ENCODE assay signal across 23 mouse cellular contexts in genomic region chr10:97523366-97523765, GRCm38 (mm10). TPM values are rescaled to one million over a fixed set of nuclear protein-coding genes. Genes with fewer than 3 reads are reported as not detected.
DNase-seq lines count a peak whose midpoint lies in the region; ATAC-seq lines count a peak whose summit lies in the region.
"Had no signal": no experiment of that assay in that cellular context is flagged by ENCODE, and none has a peak within 500 bp of the region (broad histone marks: within the 10 kb centered on the region; RNA-seq: fewer than 3 reads in every experiment).

No protein-coding gene starts in this region.

- intact Hi-C loops in heart, postnatal 36 days (cut with DNase I), result no loop called here

- 51% methylated on average over 3 of the region's 3 CpGs for WGBS in lung, embryonic 16.5 days

- H3K27ac ChIP-seq in lung, embryonic 16.5 days (ENCODE audit: low read length), result no peak overlapping the region
- H3K27ac ChIP-seq: embryonic facial prominence, embryonic 10.5 days; embryonic facial prominence, embryonic 12.5 days; forebrain, embryonic 13.5 days; forebrain, embryonic 15.5 days had no signal

- ATAC-seq in lung, embryonic 16.5 days (ENCODE audit: low read depth), result 0 out of 2 replicates have a peak, but pooled peaks have one; percentile 38
- ATAC-seq: activated CD4-positive, CD25-positive, alpha-beta regulatory T cell, adult 4 months; CD4-positive, CD25-positive, alpha-beta regulatory T cell, adult 4 months; forebrain, embryonic 13.5 days; forebrain, embryonic 15.5 days; Patski had no signal

- no peak overlapping the region for H3K4me3 ChIP-seq in lung, embryonic 16.5 days (ENCODE audit: low read length)
- H3K4me3 ChIP-seq: embryonic facial prominence, embryonic 10.5 days; embryonic facial prominence, embryonic 12.5 days; forebrain, embryonic 13.5 days; forebrain, embryonic 15.5 days had no signal

- H3K27me3 ChIP-seq in lung, embryonic 16.5 days (ENCODE audit: control insufficient read depth, insufficient read depth, low read depth, low read length), result no peaks in the 10 kb centered on the region
- H3K27me3 ChIP-seq: CH12.LX; embryonic facial prominence, embryonic 12.5 days; forebrain, embryonic 13.5 days; forebrain, embryonic 15.5 days; Patski had no signal

- H3K4me1 ChIP-seq in lung, embryonic 16.5 days (replicated peaks; ENCODE audit: control insufficient read depth, insufficient read depth, low read length), result no peaks in the 10 kb centered on the region
- H3K4me1 ChIP-seq: embryonic facial prominence, embryonic 10.5 days; embryonic facial prominence, embryonic 12.5 days; forebrain, embryonic 13.5 days; forebrain, embryonic 15.5 days had no signal

- H3K4me2 ChIP-seq in lung, embryonic 16.5 days (ENCODE audit: low read depth, low read length), result no peak overlapping the region
- H3K4me2 ChIP-seq: embryonic facial prominence, embryonic 12.5 days; forebrain, embryonic 13.5 days; forebrain, embryonic 15.5 days had no signal

- no peaks in the 10 kb centered on the region for H3K9me3 ChIP-seq in lung, embryonic 16.5 days (ENCODE audit: control insufficient read depth, low read length)
- H3K9me3 ChIP-seq: embryonic facial prominence, embryonic 10.5 days; embryonic facial prominence, embryonic 12.5 days; forebrain, embryonic 13.5 days; forebrain, embryonic 15.5 days had no signal

- DNase-seq in heart, adult 11 months, result peak; percentile 85
- no peak for DNase-seq in heart, postnatal 36 days
- no peak for DNase-seq in lung, postnatal 25 days (ENCODE audit: low spot score)
- peak; percentile 17 for DNase-seq in yolk sac, embryonic 10.5 days (ENCODE audit: low spot score)
- DNase-seq: adrenal gland, adult 8-10 months; adrenal gland, postnatal 14 days; adrenal gland, postnatal 36 days; B cell, adult 2 months; cerebellum, adult 11-12 months; cerebellum, adult 2 months; cerebellum, adult 9-10 months; cerebellum, postnatal 10 days; cerebellum, postnatal 25 days had no signal

- no peaks in the 10 kb centered on the region for H3K36me3 ChIP-seq in lung, embryonic 16.5 days (ENCODE audit: control insufficient read depth, insufficient read depth, low read length)
- H3K36me3 ChIP-seq: embryonic facial prominence, embryonic 10.5 days; embryonic facial prominence, embryonic 12.5 days; forebrain, embryonic 15.5 days; G1E had no signal

- no peak overlapping the region for H3K9ac ChIP-seq in lung, embryonic 16.5 days (ENCODE audit: low read length)
- H3K9ac ChIP-seq: embryonic facial prominence, embryonic 12.5 days; forebrain, embryonic 13.5 days; forebrain, embryonic 15.5 days had no signal

RNA-seq across cellular contexts. Expression of gene Lum, which starts 41.6 kb away (rescaled TPM):
- 10 to 100 TPM; 51.9 to 64.4 TPM for total RNA-seq in heart, postnatal 36 days (2021)
- 46.4 and 58.2 TPM in 2 replicates for polyA plus RNA-seq in lung, embryonic 16.5 days (2015; fragmentation: Nextera tagmentation; extraction: Ambion mirVana)
- total RNA-seq: CH12.LX had no signal
- polyA plus RNA-seq: activated CD4-positive, CD25-positive, alpha-beta regulatory T cell, adult 4 months; CD4-positive, CD25-positive, alpha-beta regulatory T cell, adult 4 months; G1E; Patski had no signal

RNA-seq across cellular contexts. Expression of gene Dcn, which starts 44.0 kb away (rescaled TPM):
- total RNA-seq in heart, postnatal 36 days (2021), result 100 to 1,000 TPM; 425 to 437 TPM
- polyA plus RNA-seq in lung, embryonic 16.5 days (2015; fragmentation: Nextera tagmentation; extraction: Ambion mirVana), result 179 and 191 TPM in 2 replicates
- total RNA-seq: CH12.LX had no signal
- polyA plus RNA-seq: activated CD4-positive, CD25-positive, alpha-beta regulatory T cell, adult 4 months; CD4-positive, CD25-positive, alpha-beta regulatory T cell, adult 4 months; G1E had no signal

Comparison
In these comparisons a context has a peak if more than half of its experiments do, and no peak if none do; other contexts are left out.
1. DNase-seq: peak in heart, adult 11 months (single experiment) and yolk sac, embryonic 10.5 days (single experiment); none in heart, postnatal 36 days (0 of 2) and lung, postnatal 25 days (single experiment).